Mouse (Mus musculus): Measurements from ENCODE around the gene Gm45261. TPM values are rescaled to one million over a fixed set of nuclear protein-coding genes. Genes with fewer than 3 reads are reported as not detected.

Gm45261 gene
- polyA plus RNA-seq, 1 experiment, result not detected

- Histone ChIP-seq H3K4me1 (ENCODE audit: control insufficient read depth, insufficient read depth, low read length) (no peaks in the 10 kb centered on the region), H3K27ac (ENCODE audit: control insufficient read depth, insufficient read depth, low read depth, low read length, poor library complexity) (no peak overlapping the region), H3K4me3 (replicated peaks; ENCODE audit: control insufficient read depth, low read depth, low read length) (no peak overlapping the region)
- TF ChIP-seq CTCF (IDR thresholded peaks at IDR 0.05; ENCODE audit: control insufficient read depth, insufficient read depth, low read length) (no peak), POLR2A (IDR thresholded peaks at IDR 0.05; ENCODE audit: borderline replicate concordance, control insufficient read depth, low read depth, low read length) (no peak)
- WGBS, result 83% methylated on average over 1 of the region's 1 CpGs
These were observed 36.6 kb downstream of the Gm45261 start for GRCm38 (mm10) chr1:80424666-80425065.

- no peak overlapping the region for H3K27ac ChIP-seq (ENCODE audit: control insufficient read depth, insufficient read depth, low read depth, low read length, poor library complexity)
- 49% methylated on average over 12 of the region's 12 CpGs for WGBS
- no peaks in the 10 kb centered on the region; the same call in 1 of the 2 replicates for H3K4me1 ChIP-seq (ENCODE audit: control insufficient read depth, insufficient read depth, low read length)
- H3K4me3 ChIP-seq (replicated peaks; ENCODE audit: control insufficient read depth, low read depth, low read length), result no peak overlapping the region
- no peak for TF ChIP-seq CTCF (IDR thresholded peaks at IDR 0.05; ENCODE audit: control insufficient read depth, insufficient read depth, low read length)
- no peak for TF ChIP-seq POLR2A (IDR thresholded peaks at IDR 0.05; ENCODE audit: borderline replicate concordance, control insufficient read depth, low read depth, low read length)
These were observed 42.8 kb downstream of the Gm45261 start for GRCm38 (mm10) chr1:80418321-80419045.

- no peak for TF ChIP-seq CTCF (IDR thresholded peaks at IDR 0.05; ENCODE audit: control insufficient read depth, insufficient read depth, low read length)
- Histone ChIP-seq H3K4me1 (ENCODE audit: control insufficient read depth, insufficient read depth, low read length) (no peaks in the 10 kb centered on the region; the same call in 1 of the 2 replicates), H3K4me3 (replicated peaks; ENCODE audit: control insufficient read depth, low read depth, low read length) (no peak overlapping the region), H3K27ac (ENCODE audit: control insufficient read depth, insufficient read depth, low read depth, low read length, poor library complexity) (no peak overlapping the region)
- 43% methylated on average over 5 of the region's 5 CpGs for WGBS
These were observed 44.9 kb downstream of the Gm45261 start for GRCm38 (mm10) chr1:80416329-80416728.

- Histone ChIP-seq H3K4me1 (ENCODE audit: control insufficient read depth, insufficient read depth, low read length) (no peaks in the 10 kb centered on the region; the same call in 1 of the 2 replicates), H3K4me3 (replicated peaks; ENCODE audit: control insufficient read depth, low read depth, low read length) (no peak overlapping the region), H3K27ac (ENCODE audit: control insufficient read depth, insufficient read depth, low read depth, low read length, poor library complexity) (no peak overlapping the region)
- TF ChIP-seq CTCF (IDR thresholded peaks at IDR 0.05; ENCODE audit: control insufficient read depth, insufficient read depth, low read length) (no peak), POLR2A (IDR thresholded peaks at IDR 0.05; ENCODE audit: borderline replicate concordance, control insufficient read depth, low read depth, low read length) (no peak)
- 36% methylated on average over 2 of the region's 2 CpGs for WGBS
These were observed 48.7 kb downstream of the Gm45261 start for GRCm38 (mm10) chr1:80412521-80412920.

- no peak overlapping the region for H3K4me3 ChIP-seq (replicated peaks; ENCODE audit: control insufficient read depth, low read depth, low read length)
- TF ChIP-seq POLR2A (IDR thresholded peaks at IDR 0.05; ENCODE audit: borderline replicate concordance, control insufficient read depth, low read depth, low read length) (no peak), CTCF (IDR thresholded peaks at IDR 0.05; ENCODE audit: control insufficient read depth, insufficient read depth, low read length) (no peak)
- no peaks in the 10 kb centered on the region; the same call in 1 of the 2 replicates for H3K4me1 ChIP-seq (ENCODE audit: control insufficient read depth, insufficient read depth, low read length)
- H3K27ac ChIP-seq (ENCODE audit: control insufficient read depth, insufficient read depth, low read depth, low read length, poor library complexity), result no peak overlapping the region
These were observed 50.8 kb downstream of the Gm45261 start for GRCm38 (mm10) chr1:80410229-80410973.

- no peak overlapping the region for H3K4me3 ChIP-seq (replicated peaks; ENCODE audit: control insufficient read depth, low read depth, low read length)
- H3K27ac ChIP-seq (ENCODE audit: control insufficient read depth, insufficient read depth, low read depth, low read length, poor library complexity), result no peak overlapping the region
- H3K4me1 ChIP-seq (ENCODE audit: control insufficient read depth, insufficient read depth, low read length), result no peaks in the 10 kb centered on the region; the same call in 1 of the 2 replicates
- 31% methylated on average over 6 of the region's 6 CpGs for WGBS
- no peak for TF ChIP-seq POLR2A (IDR thresholded peaks at IDR 0.05; ENCODE audit: borderline replicate concordance, control insufficient read depth, low read depth, low read length)
These were observed 51.7 kb downstream of the Gm45261 start for GRCm38 (mm10) chr1:80409467-80410105.

- H3K27ac ChIP-seq (ENCODE audit: control insufficient read depth, insufficient read depth, low read depth, low read length, poor library complexity), result no peak overlapping the region
- peak; percentile 65 for TF ChIP-seq CTCF (IDR thresholded peaks at IDR 0.05; ENCODE audit: control insufficient read depth, insufficient read depth, low read length)
- no peak for TF ChIP-seq POLR2A (IDR thresholded peaks at IDR 0.05; ENCODE audit: borderline replicate concordance, control insufficient read depth, low read depth, low read length)
- under 1% methylated on average over 3 of the region's 3 CpGs for WGBS
- H3K4me1 ChIP-seq (ENCODE audit: control insufficient read depth, insufficient read depth, low read length), result no peaks in the 10 kb centered on the region; the same call in 1 of the 2 replicates
- no peak overlapping the region for H3K4me3 ChIP-seq (replicated peaks; ENCODE audit: control insufficient read depth, low read depth, low read length)
These were observed 52.7 kb downstream of the Gm45261 start for GRCm38 (mm10) chr1:80408586-80408985.

- H3K4me1 ChIP-seq (ENCODE audit: control insufficient read depth, insufficient read depth, low read length), result peaks cover 1% of the 10 kb centered on the region
- no peak overlapping the region for H3K4me3 ChIP-seq (replicated peaks; ENCODE audit: control insufficient read depth, low read depth, low read length)
- TF ChIP-seq POLR2A (IDR thresholded peaks at IDR 0.05; ENCODE audit: borderline replicate concordance, control insufficient read depth, low read depth, low read length) (no peak), CTCF (IDR thresholded peaks at IDR 0.05; ENCODE audit: control insufficient read depth, insufficient read depth, low read length) (no peak)
- H3K27ac ChIP-seq (ENCODE audit: control insufficient read depth, insufficient read depth, low read depth, low read length, poor library complexity), result no peak overlapping the region
- 30% methylated on average over 3 of the region's 3 CpGs for WGBS
These were observed 57.1 kb downstream of the Gm45261 start for GRCm38 (mm10) chr1:80404196-80404595.
